ENCODE assay signal across 16 mouse cellular contexts in genomic region chr14:111239121-111239520, GRCm38 (mm10).
"Had no signal": no experiment of that assay in that cellular context is flagged by ENCODE, and none has a peak within 500 bp of the region (broad histone marks: within the 10 kb centered on the region; RNA-seq: fewer than 3 reads in every experiment).

No protein-coding gene starts in this region.

- H3K4me1 ChIP-seq: liver, embryonic 13.5 days; neural tube, embryonic 12.5 days; stomach, embryonic 15.5 days had no signal

- H3K4me2 ChIP-seq: liver, embryonic 13.5 days; midbrain, embryonic 11.5 days; neural tube, embryonic 12.5 days; stomach, embryonic 15.5 days had no signal

- DNase-seq: kidney, postnatal 25 days; layer of hippocampus, postnatal 36 days; liver, embryonic 13.5 days; lung, adult 2 months; lung, postnatal 14 days; lung, postnatal 4 days; midbrain, embryonic 14.5 days; retina, postnatal 1 day; right cerebral cortex, postnatal 25 days; spleen, adult 18-20 months; thymus, postnatal 25 days had no signal

- H3K9ac ChIP-seq: liver, embryonic 13.5 days; neural tube, embryonic 12.5 days; stomach, embryonic 15.5 days had no signal

- H3K9me3 ChIP-seq: liver, embryonic 13.5 days; stomach, embryonic 15.5 days had no signal

- H3K27me3 ChIP-seq: liver, embryonic 13.5 days; neural tube, embryonic 12.5 days; stomach, embryonic 15.5 days had no signal

- H3K4me3 ChIP-seq: left cerebral cortex, adult 2 months; liver, embryonic 13.5 days; neural tube, embryonic 12.5 days; stomach, embryonic 15.5 days had no signal

- H3K36me3 ChIP-seq: liver, embryonic 13.5 days; neural tube, embryonic 12.5 days; stomach, embryonic 15.5 days had no signal

- H3K27ac ChIP-seq: kidney, postnatal 0 days; left cerebral cortex, adult 2 months; liver, embryonic 13.5 days; neural tube, embryonic 12.5 days; stomach, embryonic 15.5 days had no signal
